8 mouse cellular contexts compared by ENCODE assay signal in the genomic region with DNA sequence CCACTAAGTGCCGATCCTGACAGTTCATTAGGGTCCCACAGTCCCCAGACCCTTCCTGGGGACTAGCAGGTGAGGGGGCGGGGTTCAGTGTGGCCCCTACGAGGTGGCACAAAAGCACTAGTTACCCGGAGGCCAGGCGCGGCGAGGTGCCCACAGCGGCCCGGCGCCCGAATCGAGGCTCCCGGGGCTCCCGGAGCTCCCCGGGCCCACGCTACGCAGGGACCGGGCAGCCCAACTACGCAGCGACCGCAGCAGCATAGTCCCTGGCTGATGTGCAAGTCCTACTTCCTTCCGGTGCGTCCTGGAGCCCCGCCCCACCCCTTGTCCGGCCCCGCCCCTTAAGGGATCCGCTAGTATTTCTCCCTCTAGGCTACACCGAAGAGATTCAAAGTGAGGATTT. TPM values are rescaled to one million over a fixed set of nuclear protein-coding genes. Genes with fewer than 3 reads are reported as not detected.
DNase-seq lines count a peak whose midpoint lies in the region; ATAC-seq lines count a peak whose summit lies in the region.

A gene (minus strand): TSS at position 283 of the 400 bp plus-strand sequence.

- H3K4me1 ChIP-seq in hindbrain, embryonic 15.5 days (replicated peaks) = peaks cover 32% of the 10 kb centered on the region

- 0 out of 2 replicates have a peak, but pooled peaks cover 5% of the 10 kb centered on the region for H3K36me3 ChIP-seq in hindbrain, embryonic 15.5 days

- DNase-seq in ZHBTc4 (ENCODE audit: low read depth, low spot score) = peak; percentile 88
- peak; percentile 39 to 70 for DNase-seq in cerebellum, postnatal 4 days (ENCODE audit: low spot score in 2 of 2)
- peak; percentile 65 for DNase-seq in gastrocnemius, adult 18-20 months (ENCODE audit: low spot score)
- peak; percentile 75 to 80 for DNase-seq in left cerebral cortex, adult 18-20 months (ENCODE audit: low spot score in 2 of 2)
- DNase-seq in lung, postnatal 4 days = peak; percentile 82 to 83
- peak; percentile 86 for DNase-seq in retina, postnatal 1 day
- peak; percentile 86 for DNase-seq in thymus, postnatal 4 days

- H3K4me2 ChIP-seq in hindbrain, embryonic 15.5 days = peak within 1 kb of the TSS; percentile 86

- WGBS in hindbrain, embryonic 15.5 days = under 1% methylated on average over 28 of the region's 28 CpGs

- no peaks in the 10 kb centered on the region for H3K9me3 ChIP-seq in hindbrain, embryonic 15.5 days

- peak within 1 kb of the TSS; percentile 84 for H3K4me3 ChIP-seq in hindbrain, embryonic 15.5 days

- ATAC-seq in hindbrain, embryonic 15.5 days (ENCODE audit: low FRiP score, low read depth) = peak; percentile 94

- H3K27me3 ChIP-seq in hindbrain, embryonic 15.5 days = no peaks in the 10 kb centered on the region

- H3K9ac ChIP-seq in hindbrain, embryonic 15.5 days = peak within 1 kb of the TSS; percentile 81

- H3K27ac ChIP-seq in hindbrain, embryonic 15.5 days (replicated peaks) = peak within 1 kb of the TSS; percentile 72

RNA-seq across cellular contexts. Expression of the gene that starts here (rescaled TPM):
- total RNA-seq in gastrocnemius, adult 18-20 months (2021) = 1 to 10 TPM; 4.0 to 4.1 TPM
- polyA plus RNA-seq in hindbrain, embryonic 15.5 days (2015; fragmentation: Nextera tagmentation; extraction: Ambion mirVana) = 48.2 and 49.6 TPM in 2 replicates
- total RNA-seq in left cerebral cortex, adult 18-20 months (2021) = 10 to 100 TPM; 39.3 to 41.4 TPM

Comparison
In these comparisons a context has a peak if more than half of its experiments do, and no peak if none do; other contexts are left out.
1. Peak in every context shown above with its lines: DNase-seq, ATAC-seq, H3K4me3 ChIP-seq and H3K27ac ChIP-seq.
2. RNA of the gene that starts here (total RNA-seq): 39.3 to 41.4 TPM in left cerebral cortex, adult 18-20 months; 4.0 to 4.1 TPM in gastrocnemius, adult 18-20 months; every median in the first group is over 4 times any median in the second.